Mouse (Mus musculus) heart, embryonic 14.5 days (tissue): ENCODE measurements at regions not wholly inside any gene's neighbourhood (a gene's known extent, or its start where the extent isn't known, plus 50 kb on each side); places are given as distances from the start of the nearest gene placed in this dataset.

Experiments
- ATAC-seq: fragments of 200-750 bp; cut with Nextera tagmentation; 2 replicates; pipeline ENCODE4 v1.8.0; 2017; ENCODE audit warnings: low read depth, moderate TSS enrichment; ENCODE audit not compliant: insufficient number of reproducible peaks, insufficient read depth, low FRiP score
- H3K27ac ChIP-seq, 2 experiments: fragments of 200-500 bp in 1 of 2; fragments of 300-500 bp in 1 of 2; sonication (generic) in 1 of 2; replicated peaks in 1 of 2; 2 replicates each; pipeline ENCODE4 v1.5.1; 2012 to 2014; ENCODE audit warnings: low read depth in 2 of 2, low read length in 2 of 2, control low read depth in 1 of 2, mild to moderate bottlenecking in 1 of 2, mixed read lengths in 1 of 2; ENCODE audit not compliant: control insufficient read depth in 1 of 2, insufficient read depth in 1 of 2
- H3K27me3 ChIP-seq: fragments of 300-500 bp; sonication (generic); 2 replicates; pipeline ENCODE4 v1.6.1; 2014; ENCODE audit warnings: mild to moderate bottlenecking, low read length, control low read depth; ENCODE audit not compliant: control insufficient read depth, insufficient read depth
- H3K36me3 ChIP-seq: fragments of 300-500 bp; sonication (generic); 2 replicates; pipeline ENCODE4 v1.6.1; 2014; ENCODE audit warnings: mild to moderate bottlenecking, control low read depth, low read length, mixed read lengths; ENCODE audit not compliant: control insufficient read depth, insufficient read depth
- H3K4me1 ChIP-seq, 2 experiments: fragments of 200-500 bp in 1 of 2; fragments of 300-500 bp in 1 of 2; sonication (generic) in 1 of 2; 2 replicates each; pipeline ENCODE4 v1.6.1; 2012 to 2014; ENCODE audit warnings: low read length in 2 of 2, control low read depth in 1 of 2, mixed read lengths in 1 of 2; ENCODE audit not compliant: control insufficient read depth in 2 of 2, insufficient read depth in 2 of 2
- H3K4me2 ChIP-seq: fragments of 300-500 bp; sonication (generic); 2 replicates; pipeline ENCODE4 v1.6.1; 2014; ENCODE audit warnings: mild to moderate bottlenecking, low read length
- H3K4me3 ChIP-seq, 2 experiments: fragments of 200-500 bp in 1 of 2; fragments of 300-500 bp in 1 of 2; sonication (generic) in 1 of 2; 2 replicates each; pipeline ENCODE4 v1.5.1; 2012 to 2014; ENCODE audit warnings: low read length in 2 of 2, mild to moderate bottlenecking in 2 of 2, control low read depth in 1 of 2, low read depth in 1 of 2, moderate library complexity in 1 of 2; ENCODE audit not compliant: control insufficient read depth in 1 of 2, insufficient read depth in 1 of 2
- H3K9ac ChIP-seq: fragments of 300-500 bp; sonication (generic); 2 replicates; pipeline ENCODE4 v1.6.1; 2014; ENCODE audit warnings: mild to moderate bottlenecking, low read length
- H3K9me3 ChIP-seq: fragments of 300-500 bp; sonication (generic); 2 replicates; pipeline ENCODE4 v1.6.1; 2016; ENCODE audit warnings: low read length, control low read depth; ENCODE audit not compliant: control insufficient read depth
- WGBS: fragments of 180-500 bp; shearing (Covaris S2); extraction: QIAGEN DNeasy Blood & Tissue Kit; methylation state at CpG from one replicate; pipeline ENCODE4 v1.1.7; 2014; 5-methylcytosine and 5-hydroxymethylcytosine counted together

- Histone ChIP-seq H3K4me2 (no peak overlapping the region), H3K36me3 (no peaks in the 10 kb centered on the region), H3K9me3 (no peaks in the 10 kb centered on the region), H3K9ac (no peak overlapping the region), H3K4me3 (no peak overlapping the region), H3K4me1 (no peaks in the 10 kb centered on the region), H3K27ac (no peak overlapping the region), H3K27me3 (no peaks in the 10 kb centered on the region)
- ATAC-seq: no peak
- 70% methylated on average over 3 of the region's 3 CpGs for WGBS
Observed at GRCm38 (mm10) chr14:110485057-110485456, 269.9 kb downstream of the Slitrk6 start.

DNA sequence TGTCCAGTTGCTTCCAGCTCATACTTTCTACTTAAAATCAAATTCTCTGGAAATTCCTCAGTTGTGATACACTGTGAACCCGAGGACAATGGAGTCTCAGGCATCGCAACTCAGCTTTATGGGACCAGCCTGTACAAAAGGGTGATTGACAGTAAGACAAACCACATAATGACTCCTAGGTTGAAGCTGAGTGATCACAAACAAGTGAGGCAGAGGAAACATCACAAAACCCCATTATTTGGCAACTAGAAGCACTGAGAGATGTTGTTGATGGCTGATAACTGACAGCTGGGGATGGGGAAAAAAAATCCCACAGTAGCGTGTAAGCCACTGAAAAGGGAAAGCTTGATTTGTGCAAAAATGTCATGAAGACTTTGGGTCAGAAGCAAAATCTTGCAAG lies 282.2 kb downstream of the Slitrk6 start:
- 70% methylated on average over 3 of the region's 3 CpGs for WGBS
- H3K9ac ChIP-seq: no peak overlapping the region
- no peaks in the 10 kb centered on the region for H3K36me3 ChIP-seq
- no peaks in the 10 kb centered on the region for H3K4me1 ChIP-seq
- H3K4me3 ChIP-seq: no peak overlapping the region
- no peak overlapping the region for H3K27ac ChIP-seq
- H3K27me3 ChIP-seq: no peaks in the 10 kb centered on the region
- no peaks in the 10 kb centered on the region for H3K9me3 ChIP-seq
- no peak overlapping the region for H3K4me2 ChIP-seq
- ATAC-seq: no peak

DNA sequence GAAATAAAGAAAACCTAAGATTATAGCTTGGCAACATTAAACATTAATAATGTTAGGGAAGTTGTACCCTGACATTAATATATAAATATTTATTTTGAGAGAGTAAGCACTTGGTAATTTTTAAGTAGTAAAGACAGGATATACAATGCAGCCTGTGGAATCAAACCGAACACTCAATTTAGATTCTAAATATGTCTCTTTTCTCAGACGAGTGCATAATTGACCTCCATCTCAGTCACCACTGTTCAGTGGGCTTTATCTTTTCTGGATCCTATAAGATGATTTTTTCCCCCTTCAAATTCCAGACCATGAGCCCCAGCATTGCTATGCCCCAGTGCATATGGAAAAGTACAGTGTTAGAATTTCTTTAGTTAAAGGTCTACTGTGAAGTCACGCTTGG lies 282.8 kb downstream of the Slitrk6 start:
- Histone ChIP-seq H3K4me2 (no peak overlapping the region), H3K9me3 (no peaks in the 10 kb centered on the region), H3K4me1 (no peaks in the 10 kb centered on the region), H3K36me3 (no peaks in the 10 kb centered on the region), H3K27me3 (no peaks in the 10 kb centered on the region), H3K27ac (no peak overlapping the region), H3K9ac (no peak overlapping the region), H3K4me3 (no peak overlapping the region)
- 77% methylated on average over 3 of the region's 3 CpGs for WGBS
- ATAC-seq: no peak

- Histone ChIP-seq H3K9ac (no peak overlapping the region), H3K27me3 (no peaks in the 10 kb centered on the region), H3K4me2 (no peak overlapping the region), H3K4me3 (no peak overlapping the region), H3K4me1 (no peaks in the 10 kb centered on the region), H3K27ac (no peak overlapping the region), H3K9me3 (no peaks in the 10 kb centered on the region), H3K36me3 (no peaks in the 10 kb centered on the region)
- no peak for ATAC-seq
- 90% methylated on average over 1 of the region's 1 CpGs for WGBS
Observed at GRCm38 (mm10) chr14:110470714-110471113, 284.2 kb downstream of the Slitrk6 start.

GRCm38 (mm10) chr14:110468457-110469311 lies 286.3 kb downstream of the Slitrk6 start:
- Histone ChIP-seq H3K27me3 (no peaks in the 10 kb centered on the region), H3K9ac (no peak overlapping the region), H3K4me3 (no peak overlapping the region), H3K36me3 (no peaks in the 10 kb centered on the region), H3K9me3 (no peaks in the 10 kb centered on the region), H3K4me1 (no peaks in the 10 kb centered on the region), H3K27ac (no peak overlapping the region), H3K4me2 (no peak overlapping the region)
- 82% methylated on average over 6 of the region's 6 CpGs for WGBS
- no peak for ATAC-seq
